Mouse (Mus musculus) cerebellum, adult 2 months (tissue): ENCODE data around the gene Anks4b.

ENCODE experiments used
- CTCF ChIP-seq: fragments of 200-500 bp; IDR thresholded peaks from 2 replicates; pipeline ENCODE4 v1.5.1; 2011; ENCODE audit warnings: low read depth, mild to moderate bottlenecking, control low read depth, low read length, moderate library complexity, borderline replicate concordance; ENCODE audit not compliant: insufficient read depth
- POLR2A ChIP-seq: fragments of 200-500 bp; IDR thresholded peaks from 2 replicates; pipeline ENCODE4 v1.6.1; 2011; ENCODE audit warnings: low read length, control low read depth, borderline replicate concordance; ENCODE audit not compliant: insufficient read depth

DNA sequence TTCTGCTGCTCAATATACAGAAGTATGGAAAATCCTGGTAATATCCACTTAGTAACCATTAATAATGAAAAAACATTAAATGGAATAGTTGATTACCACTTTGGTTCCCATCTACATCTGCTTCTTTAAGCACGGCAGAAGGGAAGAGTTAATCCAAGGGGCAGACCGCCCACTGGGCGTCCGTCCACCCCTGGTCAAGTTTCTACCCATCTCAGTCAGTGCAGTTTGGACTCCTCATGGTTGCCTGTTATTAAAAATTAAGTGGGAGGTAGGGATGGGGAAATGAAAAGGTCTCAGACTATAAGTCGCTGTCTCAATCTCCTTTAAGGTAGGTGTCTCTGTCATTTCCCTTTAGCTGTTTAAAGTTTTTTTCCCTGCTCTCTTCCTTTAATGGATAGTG lies 15.3 kb downstream of the Anks4b start:
- TF ChIP-seq CTCF (no peak), POLR2A (no peak)
